Mouse (Mus musculus) spleen, adult 2 months (tissue): Measurements from ENCODE around the gene Fam169a. TPM values are rescaled to one million over a fixed set of nuclear protein-coding genes. Genes with fewer than 3 reads are reported as not detected.

Source experiments
- DNase-seq, 2 experiments: peaks; one replicate each; pipeline versions ENCODE4 v3.0.0 to v3.0.0-alpha.2; 2012 to 2021; ENCODE audit warnings: low spot score in 2 of 2, low read depth in 1 of 2
- H3K27ac ChIP-seq: fragments of 200-500 bp; 2 replicates; pipeline ENCODE4 v1.5.1; 2012; ENCODE audit warnings: low read length, inconsistent platforms; ENCODE audit not compliant: insufficient read depth
- H3K27me3 ChIP-seq: fragments of 200-500 bp; 2 replicates; pipeline ENCODE4 v1.6.1; 2012; ENCODE audit warnings: mild to moderate bottlenecking, moderate library complexity, low read length, inconsistent platforms; ENCODE audit not compliant: control insufficient read depth, insufficient read depth
- H3K36me3 ChIP-seq: fragments of 200-500 bp; 2 replicates; pipeline ENCODE4 v1.6.1; 2012; ENCODE audit warnings: mild to moderate bottlenecking, low read length, inconsistent platforms; ENCODE audit not compliant: control insufficient read depth, insufficient read depth
- H3K4me1 ChIP-seq: fragments of 200-500 bp; 2 replicates; pipeline ENCODE4 v1.6.1; 2011; ENCODE audit warnings: inconsistent platforms; ENCODE audit not compliant: control insufficient read depth, insufficient read depth, insufficient read length
- H3K4me3 ChIP-seq: fragments of 200-500 bp; 2 replicates; pipeline ENCODE4 v1.5.1; 2011; ENCODE audit warnings: mild to moderate bottlenecking, inconsistent platforms; ENCODE audit not compliant: insufficient read depth, insufficient read length; ENCODE audit errors: extremely low read depth
- CTCF ChIP-seq: fragments of 200-500 bp; IDR thresholded peaks from 2 replicates; pipeline ENCODE4 v1.5.1; 2011; ENCODE audit warnings: mild to moderate bottlenecking, inconsistent platforms; ENCODE audit not compliant: insufficient read depth, insufficient read length, insufficient replicate concordance; ENCODE audit errors: extremely low read depth
- POLR2A ChIP-seq: fragments of 200-500 bp; IDR thresholded peaks from 2 replicates; pipeline ENCODE4 v1.6.1; 2011; ENCODE audit warnings: low read depth, low read length, inconsistent platforms
- WGBS: fragments of 180-500 bp; shearing (Covaris S2); methylation state at CpG from one replicate; pipeline ENCODE4 v1.1.7; 2018; 5-methylcytosine and 5-hydroxymethylcytosine counted together
- polyA plus RNA-seq: library from polyadenylated mRNA; depleted of rRNA; stranded (reverse); fragments of >200 nt; gene quantifications from 2 replicates; pipeline ENCODE4 v1.2.3, GENCODE M21; 2012

Gene Fam169a
- polyA plus RNA-seq, 1 experiment, result not detected

GRCm38 (mm10) chr13:97052667-97053066 lies 14.4 kb upstream of the Fam169a start:
- DNase-seq, result peak in 1 of 2 experiments; percentile 20
- WGBS, result 14% methylated on average over 11 of the region's 11 CpGs
- H3K27me3 ChIP-seq, result no peaks in the 10 kb centered on the region

GRCm38 (mm10) chr13:97053844-97054243 lies 13.2 kb upstream of the Fam169a start:
- 82% methylated on average over 8 of the region's 8 CpGs for WGBS
- no peak for DNase-seq

More at GRCm38 (mm10) chr13:97052667-97053066, 14.4 kb upstream of the Fam169a start:
- no peak overlapping the region for H3K4me3 ChIP-seq
- no peaks in the 10 kb centered on the region for H3K36me3 ChIP-seq
- H3K4me1 ChIP-seq, result no peaks in the 10 kb centered on the region
- no peak overlapping the region for H3K27ac ChIP-seq
- TF ChIP-seq POLR2A (no peak), CTCF (peak; percentile 40; the same call in 1 of the 2 replicates)

GRCm38 (mm10) chr13:97057817-97058216 lies 9.3 kb upstream of the Fam169a start:
- no peak for DNase-seq
- 74% methylated on average over 4 of the region's 4 CpGs for WGBS
- H3K27me3 ChIP-seq, result no peaks in the 10 kb centered on the region
- H3K4me3 ChIP-seq, result no peak overlapping the region
- H3K36me3 ChIP-seq, result no peaks in the 10 kb centered on the region
- TF ChIP-seq CTCF (no peak), POLR2A (no peak)
- no peak overlapping the region for H3K27ac ChIP-seq
- no peaks in the 10 kb centered on the region for H3K4me1 ChIP-seq

More at GRCm38 (mm10) chr13:97053844-97054243, 13.2 kb upstream of the Fam169a start:
- TF ChIP-seq CTCF (no peak), POLR2A (no peak)
- no peak overlapping the region for H3K4me3 ChIP-seq
- H3K27me3 ChIP-seq, result no peaks in the 10 kb centered on the region
- no peak overlapping the region for H3K27ac ChIP-seq
- H3K36me3 ChIP-seq, result no peaks in the 10 kb centered on the region
- H3K4me1 ChIP-seq, result no peaks in the 10 kb centered on the region

DNA sequence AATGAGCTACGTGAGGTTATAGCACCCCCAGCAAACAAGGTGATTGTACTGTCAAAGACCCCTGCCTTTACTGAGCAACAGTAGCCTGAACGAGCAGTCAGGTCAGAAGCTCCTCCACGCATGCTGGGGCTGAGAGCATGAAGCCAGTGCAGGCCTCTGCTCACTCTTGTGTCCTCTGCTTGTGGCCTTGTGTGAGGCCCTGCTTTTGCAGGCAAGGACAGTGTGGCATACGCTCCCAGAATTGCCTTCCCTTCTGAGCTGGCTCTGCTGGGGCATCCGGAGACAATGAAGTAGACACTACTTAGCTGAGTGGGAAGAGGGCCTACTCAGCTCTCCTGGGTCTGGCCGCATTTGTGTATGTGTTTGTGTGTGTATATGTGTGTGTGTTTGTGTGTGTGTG lies 7.3 kb upstream of the Fam169a start:
- 90% methylated on average over 6 of the region's 6 CpGs for WGBS
- H3K36me3 ChIP-seq, result no peaks in the 10 kb centered on the region
- no peaks in the 10 kb centered on the region for H3K4me1 ChIP-seq

GRCm38 (mm10) chr13:97060331-97060730 lies 6.8 kb upstream of the Fam169a start:
- Histone ChIP-seq H3K27me3 (no peaks in the 10 kb centered on the region), H3K36me3 (no peaks in the 10 kb centered on the region), H3K4me1 (no peaks in the 10 kb centered on the region), H3K4me3 (no peak overlapping the region), H3K27ac (no peak overlapping the region)
- no peak for DNase-seq
- TF ChIP-seq POLR2A, result no peak
- no peak for TF ChIP-seq CTCF
- WGBS, result 74% methylated on average over 3 of the region's 8 CpGs

More for the DNA sequence above, 7.3 kb upstream of the Fam169a start:
- Histone ChIP-seq H3K27ac (no peak overlapping the region), H3K27me3 (no peaks in the 10 kb centered on the region), H3K4me3 (no peak overlapping the region)
- no peak for DNase-seq
- no peak for TF ChIP-seq POLR2A
- no peak for TF ChIP-seq CTCF

DNA sequence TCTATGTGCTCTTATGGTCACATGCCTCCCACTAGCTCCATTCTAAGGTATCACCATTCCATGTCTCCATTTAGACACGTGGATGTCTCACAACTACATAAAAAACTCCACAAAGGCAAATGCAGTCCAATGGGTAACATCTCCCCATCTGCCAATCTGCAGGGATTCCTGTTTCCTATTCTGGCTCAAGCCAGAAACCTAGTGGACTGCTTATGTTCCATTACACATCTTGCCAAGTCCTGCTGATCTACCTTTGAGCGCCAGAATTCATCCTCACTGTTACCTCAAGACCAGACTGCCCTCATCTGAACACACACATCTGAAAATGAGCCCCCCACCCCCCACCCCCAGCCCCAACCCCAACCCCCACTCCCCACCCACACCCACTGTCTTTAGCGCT lies 4.9 kb upstream of the Fam169a start:
- Histone ChIP-seq H3K4me3 (no peak overlapping the region), H3K4me1 (no peaks in the 10 kb centered on the region), H3K36me3 (no peaks in the 10 kb centered on the region), H3K27ac (no peak overlapping the region), H3K27me3 (no peaks in the 10 kb centered on the region)
- 90% methylated on average over 3 of the region's 3 CpGs for WGBS
- TF ChIP-seq POLR2A, result no peak
- no peak for TF ChIP-seq CTCF
- no peak for DNase-seq

GRCm38 (mm10) chr13:97063431-97063830 lies 3.7 kb upstream of the Fam169a start:
- H3K27me3 ChIP-seq, result no peaks in the 10 kb centered on the region
- H3K36me3 ChIP-seq, result no peaks in the 10 kb centered on the region
- 13% methylated on average over 2 of the region's 2 CpGs for WGBS
- DNase-seq, result no peak
- TF ChIP-seq POLR2A (no peak), CTCF (no peak)
- H3K4me1 ChIP-seq, result no peaks in the 10 kb centered on the region
- H3K27ac ChIP-seq, result no peak overlapping the region
- no peak overlapping the region for H3K4me3 ChIP-seq
